Mouse (Mus musculus) layer of hippocampus, adult 8-10 months (tissue): ENCODE measurements around the gene Plgrkt. TPM values are rescaled to one million over a fixed set of nuclear protein-coding genes. Genes with fewer than 3 reads are reported as not detected.

Experiments used
- DNase-seq, 2 experiments: peaks; one replicate each; pipeline ENCODE4 v3.0.0; 2022; ENCODE audit warnings: low spot score in 2 of 2
- total RNA-seq, 4 experiments: library from RNA; stranded (reverse); gene quantifications; 2 replicates each; pipeline ENCODE4 v1.2.4; 2022

The Plgrkt gene
- total RNA-seq, 4 experiments from 2014 or later: 33.5 to 36.8 (median 34.8) TPM

- no peak for DNase-seq
These were observed 16.2 kb upstream of the Plgrkt start for GRCm38 (mm10) chr19:29383368-29383767.

- DNase-seq: no peak
These were observed 12.8 kb upstream of the Plgrkt start for GRCm38 (mm10) chr19:29379839-29380603.

- no peak for DNase-seq
These were observed 9.2 kb upstream of the Plgrkt start for GRCm38 (mm10) chr19:29376382-29376781.

- no peak for DNase-seq
These were observed 7.8 kb upstream of the Plgrkt start for GRCm38 (mm10) chr19:29374947-29375346.

DNA sequence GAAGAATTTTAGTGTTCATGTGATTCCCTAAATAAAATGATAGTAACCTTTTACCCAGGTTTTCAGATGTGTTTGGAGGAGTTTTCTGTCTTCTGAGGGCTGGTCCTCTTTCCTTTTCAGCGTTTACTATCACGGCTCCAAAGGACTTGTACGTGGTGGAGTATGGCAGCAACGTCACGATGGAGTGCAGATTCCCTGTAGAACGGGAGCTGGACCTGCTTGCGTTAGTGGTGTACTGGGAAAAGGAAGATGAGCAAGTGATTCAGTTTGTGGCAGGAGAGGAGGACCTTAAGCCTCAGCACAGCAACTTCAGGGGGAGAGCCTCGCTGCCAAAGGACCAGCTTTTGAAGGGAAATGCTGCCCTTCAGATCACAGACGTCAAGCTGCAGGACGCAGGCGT lies 6.2 kb upstream of the Plgrkt start:
- no peak for DNase-seq

DNA sequence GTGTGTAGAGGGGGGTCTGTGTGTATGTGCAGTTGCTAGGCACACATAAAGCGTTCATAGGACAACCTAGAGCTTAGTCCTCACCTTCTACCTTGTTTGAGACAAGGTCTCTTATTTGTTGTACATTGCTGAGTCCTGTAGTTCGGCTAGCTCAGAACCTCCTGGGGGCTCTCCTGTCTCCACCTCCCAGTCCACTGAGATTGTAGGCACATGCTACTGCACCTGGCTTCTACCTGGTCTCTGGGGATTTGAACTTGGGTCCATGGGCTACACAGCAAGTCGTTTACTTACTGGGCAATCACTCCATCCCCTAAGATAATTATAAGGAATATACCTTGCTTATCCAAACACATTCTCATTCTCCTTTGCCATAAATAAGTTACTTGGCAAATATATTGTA lies 5.4 kb upstream of the Plgrkt start:
- DNase-seq: no peak

- DNase-seq: peak in 1 of 2 experiments; percentile 48
These were observed 4.9 kb upstream of the Plgrkt start for GRCm38 (mm10) chr19:29372138-29372537.

- DNase-seq: no peak
These were observed 4.3 kb upstream of the Plgrkt start for GRCm38 (mm10) chr19:29371284-29372081.

DNA sequence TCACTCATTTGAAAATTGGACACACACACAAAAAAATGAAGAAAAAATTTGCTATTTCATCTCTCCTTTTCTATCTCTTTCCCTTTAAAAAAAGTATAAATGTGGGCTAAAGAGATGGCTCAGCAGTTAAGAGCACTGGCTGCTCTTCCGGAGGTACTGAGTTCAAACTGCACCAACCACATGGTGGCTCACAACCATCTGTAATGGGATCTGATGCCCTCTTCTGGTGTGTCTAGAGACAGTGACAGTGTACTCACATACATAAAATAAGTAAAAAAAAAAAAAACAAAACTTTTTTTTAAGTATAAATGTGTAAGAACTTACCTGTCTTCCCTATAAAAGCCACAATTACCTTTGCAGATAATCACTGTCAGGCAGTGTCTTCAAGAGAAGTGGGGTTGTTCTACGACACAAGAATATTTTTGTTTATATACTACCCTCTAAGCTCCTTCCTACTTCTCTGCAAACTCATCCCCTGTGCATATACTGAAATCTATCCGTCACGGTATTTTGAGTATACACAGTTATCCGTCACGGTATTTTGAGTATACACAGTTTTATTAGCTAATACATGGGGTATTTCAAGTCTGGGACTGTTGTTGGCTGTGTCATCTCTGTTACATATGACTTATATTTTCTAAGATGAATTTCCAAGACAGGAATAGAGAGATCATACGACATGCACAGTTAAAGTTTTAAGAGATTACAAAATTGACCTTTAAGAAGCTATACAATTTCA lies 3.5 kb upstream of the Plgrkt start:
- DNase-seq: no peak

- DNase-seq: no peak
These were observed 2.9 kb upstream of the Plgrkt start for GRCm38 (mm10) chr19:29370112-29370511.

DNA sequence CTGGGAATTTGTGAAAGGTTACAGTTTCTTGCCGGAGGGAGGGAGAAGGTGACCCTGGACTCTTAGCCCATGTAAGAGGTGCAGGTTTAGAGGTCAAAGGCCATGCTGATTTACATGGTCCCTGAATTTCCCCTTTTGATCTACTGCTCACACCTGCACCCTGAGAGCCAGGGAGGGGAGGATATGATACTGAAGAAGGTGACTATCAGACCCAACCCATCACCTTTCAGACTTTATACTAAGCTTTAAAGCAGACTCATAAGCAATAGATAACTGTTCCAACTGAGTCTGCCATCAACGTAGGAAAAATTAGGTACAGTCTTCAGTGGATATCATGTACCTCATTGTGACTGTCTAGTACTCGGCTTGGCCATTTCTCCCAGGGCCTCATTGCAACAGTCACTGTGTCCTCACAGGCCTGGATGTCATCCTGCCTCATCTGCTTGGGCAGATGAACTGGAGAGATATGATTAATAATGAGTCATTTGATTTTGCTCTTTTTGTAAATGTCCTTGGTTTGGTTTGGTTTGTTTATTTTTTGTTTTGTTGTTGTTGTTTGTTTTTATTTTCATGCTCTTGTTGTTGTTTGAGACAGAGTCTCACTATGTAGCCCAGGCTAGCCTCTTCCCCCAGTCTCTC lies 1.6 kb upstream of the Plgrkt start:
- DNase-seq: no peak

GRCm38 (mm10) chr19:29368041-29368440 lies 851 bp upstream of the Plgrkt start:
- DNase-seq: no peak

DNA sequence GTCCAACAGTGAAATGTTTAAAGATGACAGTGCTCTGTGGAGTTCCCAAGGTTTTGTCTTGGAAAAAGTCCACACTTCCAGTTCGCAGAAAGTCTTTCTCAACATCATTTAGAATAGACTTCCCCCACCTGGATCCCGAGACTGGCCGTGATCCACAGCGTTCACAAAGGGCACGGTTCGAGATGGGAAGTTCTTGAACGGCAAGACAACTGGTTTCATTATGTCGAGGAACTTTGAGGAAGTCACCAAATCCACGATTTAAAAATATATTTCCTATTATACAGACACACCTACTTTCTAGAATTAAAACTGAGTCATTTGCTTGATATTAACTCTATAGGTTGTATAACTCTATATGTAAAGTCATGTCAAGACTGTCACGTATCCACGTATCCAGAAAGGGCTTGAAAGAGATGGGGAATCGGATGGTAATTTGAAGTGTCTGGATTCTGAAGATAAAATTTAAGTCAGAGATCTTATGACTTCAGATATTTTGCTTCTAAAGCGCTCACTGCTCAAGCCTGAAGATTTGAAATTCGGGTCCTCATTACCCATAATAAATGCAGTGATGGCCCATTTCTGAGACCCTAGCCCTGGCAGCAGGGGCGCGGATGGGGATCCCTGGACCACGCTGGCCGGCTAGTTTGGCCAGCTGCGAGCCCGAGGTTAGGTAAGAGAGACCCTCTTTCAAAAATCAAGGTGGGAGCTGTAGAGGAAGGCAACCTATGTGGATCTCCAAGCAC lies 793 bp downstream of the Plgrkt start:
- DNase-seq: no peak

DNA sequence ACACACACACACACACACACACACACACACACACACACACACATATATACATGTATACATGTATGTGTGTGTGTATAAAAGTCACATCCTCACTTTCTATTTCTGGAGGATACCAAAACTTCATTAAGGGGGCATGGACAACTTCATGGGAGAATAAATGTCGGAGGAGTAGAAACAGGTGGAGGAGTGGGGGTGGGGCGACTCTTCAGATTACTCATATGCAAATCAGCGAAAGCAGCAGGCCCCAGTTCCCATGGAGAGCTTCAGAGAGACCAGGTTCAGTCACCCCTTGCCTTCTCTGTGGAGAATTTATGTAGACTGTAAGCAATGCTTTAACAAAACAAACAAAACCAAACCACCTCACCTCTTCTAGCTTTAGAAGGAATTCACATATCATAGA lies 2.1 kb downstream of the Plgrkt start:
- no peak for DNase-seq

GRCm38 (mm10) chr19:29364076-29364475 lies 3.1 kb downstream of the Plgrkt start:
- no peak for DNase-seq

DNA sequence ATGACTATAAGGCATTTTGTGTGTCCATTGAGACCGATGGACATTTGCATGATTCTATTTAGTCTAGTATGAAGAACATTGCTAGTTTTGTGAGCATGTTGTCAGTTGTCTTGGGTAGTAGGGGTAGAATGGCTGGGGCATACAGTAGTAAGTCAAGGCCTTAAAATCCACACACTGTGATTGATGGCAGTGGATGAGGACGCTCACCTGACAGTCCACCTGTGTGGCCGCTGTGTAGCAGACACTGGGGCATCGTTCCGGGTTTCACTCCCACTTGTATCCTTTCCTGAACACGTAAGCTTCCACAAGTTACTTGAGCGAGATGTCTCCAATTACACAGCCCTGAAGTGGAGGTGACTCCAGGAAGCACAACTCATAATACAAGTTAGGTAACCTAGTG lies 3.6 kb downstream of the Plgrkt start:
- DNase-seq: no peak

GRCm38 (mm10) chr19:29362173-29362930 lies 4.8 kb downstream of the Plgrkt start:
- no peak for DNase-seq

GRCm38 (mm10) chr19:29361468-29362130 lies 5.6 kb downstream of the Plgrkt start:
- DNase-seq: peak; percentile 91

- DNase-seq: no peak
These were observed 6.9 kb downstream of the Plgrkt start for GRCm38 (mm10) chr19:29360251-29360650.

DNA sequence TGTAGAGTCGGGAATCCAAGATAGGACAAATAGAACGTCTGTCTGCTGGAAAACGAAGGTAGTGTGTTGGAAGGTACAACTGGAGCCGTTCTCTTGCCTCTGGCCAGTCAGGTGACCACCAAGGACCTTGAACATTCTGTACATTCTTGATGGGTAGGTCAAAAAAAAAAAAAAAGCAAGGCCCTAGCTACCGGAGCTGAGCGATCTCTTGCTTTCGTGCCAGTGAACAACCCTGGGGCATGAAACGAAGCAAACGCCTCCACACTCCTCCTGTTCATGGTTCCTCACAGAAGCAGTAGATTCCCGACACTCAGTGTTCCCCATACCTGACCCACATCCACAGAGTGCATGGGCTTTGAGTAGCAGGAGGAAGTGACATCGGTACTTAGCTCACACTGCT lies 10.9 kb downstream of the Plgrkt start:
- no peak for DNase-seq
